12 mouse cellular contexts compared by ENCODE assay signal in genomic region chr9:43747710-43748109, GRCm38 (mm10). TPM values are rescaled to one million over a fixed set of nuclear protein-coding genes. Genes with fewer than 3 reads are reported as not detected.
DNase-seq lines count a peak whose midpoint lies in the region; ATAC-seq and TF ChIP-seq lines count a peak whose summit lies in the region.
"Had no signal": no experiment of that assay in that cellular context is flagged by ENCODE, and none has a peak within 500 bp of the region (broad histone marks: within the 10 kb centered on the region; RNA-seq: fewer than 3 reads in every experiment).

No protein-coding gene starts in this region.

- TF ChIP-seq POLR2A in brain, embryonic 14.5 days (IDR thresholded peaks at IDR 0.05; ENCODE audit: borderline replicate concordance, extremely low read depth, insufficient read depth, insufficient read length, poor library complexity, severe bottlenecking) = no peak

- H3K36me3 ChIP-seq in forebrain, embryonic 15.5 days = no peaks in the 10 kb centered on the region
- H3K36me3 ChIP-seq in midbrain, embryonic 13.5 days = no peaks in the 10 kb centered on the region

- H3K9ac ChIP-seq in forebrain, embryonic 15.5 days (replicated peaks) = peak overlapping the region; percentile 88
- H3K9ac ChIP-seq in midbrain, embryonic 13.5 days (replicated peaks) = peak overlapping the region; percentile 98

- WGBS in forebrain, embryonic 15.5 days = 24% methylated on average over 9 of the region's 9 CpGs
- WGBS in midbrain, embryonic 13.5 days = 19% methylated on average over 9 of the region's 9 CpGs

- no peak overlapping the region for H3K27ac ChIP-seq in forebrain, embryonic 15.5 days (replicated peaks)
- peak overlapping the region; percentile 99 for H3K27ac ChIP-seq in midbrain, embryonic 13.5 days

- H3K27me3 ChIP-seq in forebrain, embryonic 15.5 days = no peaks in the 10 kb centered on the region
- no peaks in the 10 kb centered on the region for H3K27me3 ChIP-seq in midbrain, embryonic 13.5 days
- H3K27me3 ChIP-seq: Patski had no signal

- no peaks in the 10 kb centered on the region for H3K9me3 ChIP-seq in forebrain, embryonic 15.5 days
- no peaks in the 10 kb centered on the region for H3K9me3 ChIP-seq in midbrain, embryonic 13.5 days

- peak overlapping the region; percentile 84 for H3K4me2 ChIP-seq in forebrain, embryonic 15.5 days (replicated peaks)
- H3K4me2 ChIP-seq in midbrain, embryonic 13.5 days (replicated peaks) = peak overlapping the region; percentile 91

- peaks cover 68% of the 10 kb centered on the region for H3K4me1 ChIP-seq in forebrain, embryonic 15.5 days
- peaks cover 73% of the 10 kb centered on the region for H3K4me1 ChIP-seq in midbrain, embryonic 13.5 days (replicated peaks)

- DNase-seq in cerebellum, adult 11 months = peak; percentile 30
- no peak for DNase-seq in brain, embryonic 14.5 days (ENCODE audit: low read depth)
- DNase-seq in spleen, postnatal 14 days (ENCODE audit: low spot score in 2 of 2) = no peak
- no peak for DNase-seq in lung, adult 18-20 months
- DNase-seq: gastrocnemius, postnatal 10 days; right cerebral cortex, postnatal 25 days; thymus, adult 2 months had no signal

- no peak for ATAC-seq in cerebellum, adult (ENCODE audit: insufficient number of reproducible peaks, low FRiP score, low TSS enrichment)
- no peak for ATAC-seq in forebrain, embryonic 15.5 days (replicated peaks)
- ATAC-seq in midbrain, embryonic 13.5 days = no peak
- no peak for ATAC-seq in inflammation-experienced regulatory T-cells, adult 6 months
- ATAC-seq: Patski had no signal

- peak overlapping the region; percentile 87 for H3K4me3 ChIP-seq in forebrain, embryonic 15.5 days
- peak overlapping the region; percentile 95 for H3K4me3 ChIP-seq in midbrain, embryonic 13.5 days (replicated peaks)

- TF ChIP-seq CTCF in brain, embryonic 14.5 days (IDR thresholded peaks at IDR 0.05; ENCODE audit: borderline replicate concordance, extremely low read depth, insufficient read depth, insufficient read length) = 0 out of 2 replicates have a peak, but pooled peaks have one; percentile 18

RNA-seq across cellular contexts. Expression of gene Nectin1, which starts 3.9 kb away (rescaled TPM):
- polyA plus RNA-seq in brain, embryonic 14.5 days (2012; rRNA removed) = 14.4 and 31.1 TPM in 2 replicates
- 10.1 and 10.2 TPM in 2 replicates for polyA plus RNA-seq in forebrain, embryonic 15.5 days (2015; fragmentation: Nextera tagmentation; extraction: Ambion mirVana)
- polyA plus RNA-seq in midbrain, embryonic 13.5 days (2015; fragmentation: Nextera tagmentation; extraction: Ambion mirVana) = 10.8 and 11.0 TPM in 2 replicates
- polyA plus RNA-seq in inflammation-experienced regulatory T-cells, adult 6 months (2017; shearing (Covaris generic)) = 1 to 10 TPM in 1 of 3 experiments, under 1 TPM in 2; 0.36 to 2.6 (median 0.57) TPM
